Mouse (Mus musculus): ENCODE data around the gene Gstp1.
A peak's percentile ranks its signal among the peaks of the same experiment; 100 is the strongest.
"Not testable (repeated sequence)": the region's sequence is repeated elsewhere in the genome, so short reads cannot be mapped to it uniquely, and the experiment has no call there.

The Gstp1 gene

DNA sequence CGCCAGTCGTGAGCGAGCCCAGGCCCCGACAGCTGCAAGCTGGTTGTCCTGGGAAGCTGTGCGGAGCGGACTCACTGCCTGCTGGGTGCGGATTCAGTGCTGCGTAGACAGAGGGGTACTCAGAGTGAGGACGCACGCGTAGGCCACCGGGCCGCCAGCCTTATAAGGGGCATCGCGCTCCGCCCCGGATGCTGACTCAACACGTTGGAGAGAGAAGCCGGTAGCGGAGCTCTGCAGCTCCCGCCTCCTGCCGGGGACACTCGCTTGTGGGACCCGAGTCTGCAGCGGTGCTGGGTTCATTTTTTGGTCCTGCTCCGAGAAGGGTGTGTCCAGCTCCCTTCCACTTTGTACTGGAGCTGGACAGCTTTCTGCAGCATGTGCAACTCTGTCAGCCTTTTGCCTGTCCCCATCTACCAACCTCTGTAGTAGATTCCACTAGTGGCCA is at the start of gene Gstp1:
TSS of gene Gstp1 (minus strand) at position 198 of the 445 bp plus-strand sequence.
- peak; percentile 93 for DNase-seq (ENCODE audit: low spot score)

DNA sequence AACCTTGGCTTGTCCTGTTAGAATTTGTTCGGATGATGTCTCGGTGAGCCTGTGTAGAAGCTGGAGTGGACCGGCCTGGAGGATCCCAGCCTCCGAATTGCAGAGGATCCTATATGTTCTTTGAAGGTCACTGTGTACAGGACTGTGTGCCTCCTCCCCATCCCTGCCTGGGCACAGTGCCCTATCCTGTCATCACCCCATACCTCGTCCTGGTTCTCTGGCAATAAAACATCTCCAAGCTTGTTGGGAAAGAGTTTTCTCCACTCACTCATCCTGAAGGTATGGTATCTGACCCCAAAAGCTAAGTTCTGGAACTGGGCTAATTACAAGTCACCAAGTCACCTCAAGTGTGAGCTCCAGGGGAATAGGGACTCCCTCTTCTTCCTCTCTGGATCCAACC is 49.3 kb upstream of the Gstp1 start:
- no peak for DNase-seq (ENCODE audit: low spot score)

DNA sequence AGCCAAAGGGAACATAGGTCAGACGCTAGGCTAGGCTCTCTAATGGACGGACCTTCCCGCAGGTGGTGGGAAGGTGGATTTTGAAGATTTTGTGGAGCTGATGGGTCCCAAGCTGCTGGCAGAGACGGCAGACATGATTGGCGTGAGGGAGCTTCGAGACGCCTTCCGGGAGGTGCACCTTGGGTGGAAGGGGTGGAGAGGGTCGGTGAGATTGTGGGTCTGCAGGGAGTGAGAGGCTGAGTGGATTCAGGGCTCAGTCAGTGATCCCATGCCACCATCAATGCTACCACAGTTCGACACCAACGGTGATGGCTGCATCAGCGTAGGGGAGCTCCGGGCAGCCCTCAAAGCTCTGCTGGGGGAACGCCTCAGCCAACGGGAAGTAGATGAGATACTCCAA is 48.4 kb upstream of the Gstp1 start:
- DNase-seq (ENCODE audit: low spot score) = no peak

DNA sequence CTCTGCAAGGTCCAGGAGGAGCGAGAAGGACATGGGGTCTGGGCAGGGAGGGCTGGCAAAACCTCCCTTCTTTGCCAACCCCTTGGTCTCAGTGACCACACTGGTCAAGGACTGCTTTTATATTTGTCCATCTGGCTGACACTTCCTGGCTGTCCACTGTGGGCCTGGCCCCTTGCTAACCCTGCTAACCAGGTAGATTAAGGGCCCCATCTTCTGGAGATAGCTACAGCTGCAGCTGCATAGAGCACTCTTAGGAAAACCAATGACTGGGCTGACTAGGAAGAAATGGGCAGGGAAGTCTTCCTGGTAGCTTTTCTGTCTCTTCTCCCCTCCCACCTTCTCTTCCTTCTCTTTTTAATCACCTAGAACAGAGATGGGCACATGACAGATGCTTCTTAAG is 47.2 kb upstream of the Gstp1 start:
- no peak for DNase-seq (ENCODE audit: low spot score)

DNA sequence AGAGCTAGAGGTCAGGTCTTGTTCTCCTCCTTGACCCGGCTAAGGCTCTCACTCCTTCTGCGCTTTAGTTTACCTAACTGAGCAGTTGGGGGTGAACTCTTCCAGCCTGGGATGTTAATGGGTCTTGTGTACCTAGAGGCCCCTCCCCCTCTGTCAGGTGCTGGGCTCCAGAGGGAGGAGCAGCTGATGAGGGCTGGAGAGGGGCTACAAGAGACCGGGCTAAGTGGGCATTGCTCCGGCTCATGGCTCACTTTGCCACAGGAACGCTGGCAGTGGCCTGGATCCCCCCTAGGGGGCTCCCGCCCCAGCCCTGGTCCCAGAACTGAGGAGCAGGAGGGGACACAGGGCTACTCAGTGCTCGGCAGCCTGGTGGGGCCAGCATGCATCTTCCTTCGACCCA is 46.0 kb upstream of the Gstp1 start:
- no peak for DNase-seq (ENCODE audit: low spot score)

DNA sequence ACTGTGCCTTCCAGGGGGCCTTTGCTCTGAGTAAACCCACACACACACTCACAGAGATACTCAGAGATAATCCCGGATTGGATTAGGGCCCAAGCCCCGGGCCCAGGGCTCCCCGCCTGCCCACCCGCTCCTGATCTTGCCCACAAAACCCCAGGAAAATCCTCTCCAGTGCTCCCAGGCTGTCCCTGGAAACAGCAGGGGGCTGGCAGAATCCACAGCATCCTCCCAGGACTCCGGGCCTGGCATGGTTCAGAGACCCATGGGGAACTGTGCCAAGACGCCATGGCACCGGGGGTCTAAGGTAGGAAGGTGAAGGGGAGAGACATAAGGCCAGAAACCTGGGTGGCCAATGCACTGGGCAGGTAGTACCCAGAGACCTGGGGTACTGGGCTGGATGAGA is 45.5 kb upstream of the Gstp1 start:
- no peak for DNase-seq (ENCODE audit: low spot score)

DNA sequence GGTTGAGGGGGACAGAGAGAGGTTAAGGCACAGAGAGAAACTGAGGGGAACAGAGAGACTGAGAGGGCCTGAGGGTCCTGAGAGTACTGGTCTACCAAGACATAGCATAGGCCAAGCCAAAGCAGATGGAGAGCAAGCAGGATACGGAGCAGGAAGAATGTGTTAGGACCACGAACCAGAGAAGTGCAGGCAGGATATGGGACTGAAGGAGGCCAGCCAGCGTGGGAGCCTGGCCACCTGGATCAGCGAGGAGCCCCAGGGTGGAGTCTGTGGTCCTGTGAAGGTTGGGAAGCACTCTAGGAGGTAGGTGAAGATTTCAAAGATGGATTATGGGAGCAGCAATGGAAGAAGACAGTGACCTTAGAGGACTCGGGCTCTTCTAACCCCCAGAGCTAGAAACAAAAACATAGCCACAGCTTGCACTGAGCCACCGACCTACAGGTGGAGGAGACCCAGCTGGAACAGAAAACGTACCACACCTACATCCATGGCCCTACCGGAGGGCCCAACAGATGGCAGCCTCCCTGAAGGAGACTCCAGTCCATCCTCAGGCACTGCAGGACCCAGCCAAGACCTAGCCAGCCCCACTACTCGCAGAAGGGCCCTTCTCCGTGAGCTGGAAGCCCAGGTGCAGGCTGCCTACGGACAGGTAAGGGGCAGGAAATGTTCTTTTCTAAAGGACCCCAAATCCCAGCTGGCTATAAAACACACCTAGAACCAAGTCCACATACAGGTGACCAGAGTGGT is 44.6 kb upstream of the Gstp1 start:
- DNase-seq (ENCODE audit: low spot score) = no peak

DNA sequence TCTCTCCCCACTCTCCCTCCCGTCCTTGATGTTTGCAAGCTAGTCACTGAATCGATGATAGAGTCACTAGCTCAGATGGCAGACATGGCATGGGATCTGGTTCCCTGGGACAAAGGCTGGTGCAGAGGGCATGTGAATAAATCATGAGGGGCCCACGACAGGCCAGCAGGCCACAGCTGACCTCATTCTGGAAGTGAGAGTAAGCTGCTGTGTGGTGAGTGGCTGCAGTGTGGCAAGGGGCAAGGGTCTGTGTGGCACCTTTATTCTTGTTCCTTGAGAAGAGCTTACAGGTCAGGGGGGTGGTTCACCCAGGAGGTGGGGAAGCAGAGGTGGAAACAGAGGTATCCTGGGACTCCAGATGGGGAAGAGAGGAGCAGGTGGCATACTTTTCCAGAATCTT is 43.6 kb upstream of the Gstp1 start, which contains the start of gene Cabp2:
TSS of gene Cabp2 (plus strand) at position 185 of the 400 bp plus-strand sequence.
- no peak for DNase-seq (ENCODE audit: low spot score)

DNA sequence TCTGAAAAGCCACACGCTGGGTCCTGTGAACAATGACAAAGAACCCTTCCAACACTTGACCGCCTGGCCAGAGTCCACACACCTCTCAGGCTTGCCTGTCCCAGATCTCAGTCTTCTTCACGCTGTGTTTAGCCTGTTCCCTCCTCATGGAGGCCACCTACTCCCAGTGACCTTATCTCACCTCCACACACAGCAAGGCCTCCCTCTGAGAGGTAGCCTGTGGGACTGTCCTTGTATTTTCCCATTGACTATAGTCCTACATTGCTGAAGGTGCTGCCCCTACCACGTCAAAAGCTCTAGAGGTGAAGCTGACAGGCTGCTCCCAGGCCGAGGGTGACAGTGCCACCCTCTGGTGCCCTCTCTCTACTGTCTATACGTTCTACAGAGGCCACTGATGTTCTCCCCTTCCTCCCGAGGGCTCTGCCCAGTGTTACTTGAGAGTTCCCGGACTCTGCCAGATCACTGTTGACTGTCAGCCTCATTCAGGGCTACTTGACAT is 42.8 kb upstream of the Gstp1 start:
- no peak for DNase-seq (ENCODE audit: low spot score)

DNA sequence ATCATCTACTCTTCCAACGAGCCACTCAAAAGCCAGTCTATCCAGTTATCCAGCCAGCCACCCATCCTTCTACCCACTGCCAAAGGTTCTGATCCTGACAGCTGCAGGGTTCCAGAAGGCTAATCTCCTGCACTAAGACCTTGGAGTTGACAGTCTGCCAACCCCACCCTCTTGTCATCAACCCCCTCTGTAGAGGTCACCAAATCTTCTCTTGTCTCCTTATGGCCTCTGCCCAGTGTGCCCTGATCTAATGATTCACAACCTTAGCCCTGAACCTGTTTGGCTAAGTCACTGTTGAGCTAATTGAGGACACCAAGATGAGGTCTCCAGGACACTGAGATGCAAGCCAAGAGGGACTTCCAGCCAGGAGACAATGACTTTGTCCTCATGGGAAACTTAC is 41.8 kb upstream of the Gstp1 start:
- DNase-seq (ENCODE audit: low spot score) = no peak

DNA sequence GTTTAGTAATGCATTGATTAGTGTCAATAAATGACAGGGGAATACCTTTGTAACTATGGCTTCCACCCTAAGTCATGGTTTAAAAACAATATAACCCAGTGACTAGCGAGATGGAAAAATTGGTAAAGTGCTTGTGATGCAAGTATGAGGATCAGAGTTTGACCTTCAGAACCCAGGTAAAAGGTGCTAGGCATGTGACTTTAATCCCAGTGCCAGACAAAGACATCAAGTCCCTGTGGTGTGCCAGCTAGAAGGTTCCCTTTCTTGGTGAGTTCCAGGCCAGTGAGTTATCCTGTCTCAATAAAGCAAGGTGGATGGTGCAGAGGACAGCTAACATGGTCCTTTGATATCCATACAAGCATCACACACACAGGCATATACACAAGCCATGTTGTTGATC is 37.7 kb upstream of the Gstp1 start:
- DNase-seq (ENCODE audit: low spot score) = no peak

DNA sequence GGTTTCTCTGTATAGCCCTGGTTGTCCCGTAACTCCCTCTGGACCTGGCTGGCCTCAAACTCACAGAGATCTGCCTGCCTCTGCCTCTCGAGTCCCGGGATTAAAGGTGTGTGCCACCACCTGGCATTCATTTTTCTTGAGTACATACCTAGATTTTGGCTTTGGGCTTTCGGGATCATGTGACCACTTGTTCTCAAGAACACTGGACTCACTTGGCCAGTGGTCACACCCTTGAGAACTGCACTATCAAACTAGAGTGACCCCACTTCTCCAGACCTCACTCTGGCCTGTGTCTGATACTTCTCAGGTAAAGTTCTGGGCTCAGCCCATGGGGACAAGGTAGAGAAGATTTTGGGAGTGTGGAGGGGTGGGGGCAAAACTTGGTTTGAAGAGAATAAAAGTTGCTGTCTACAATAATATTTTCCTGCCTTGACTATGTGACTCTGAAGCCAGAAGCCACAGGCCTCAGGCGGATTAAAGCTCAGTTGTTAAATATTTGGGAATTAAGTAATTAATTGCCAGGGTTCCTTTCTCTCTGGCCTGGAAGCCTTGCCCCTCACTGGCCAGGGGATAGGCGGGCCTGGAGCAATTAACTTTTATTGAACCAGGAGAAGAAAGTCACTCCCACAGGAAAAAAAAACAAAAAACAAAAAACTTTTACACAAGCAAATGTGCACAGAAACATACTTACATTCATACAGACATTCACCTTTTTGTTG is 35.1 kb upstream of the Gstp1 start:
- no peak for DNase-seq (ENCODE audit: low spot score)

DNA sequence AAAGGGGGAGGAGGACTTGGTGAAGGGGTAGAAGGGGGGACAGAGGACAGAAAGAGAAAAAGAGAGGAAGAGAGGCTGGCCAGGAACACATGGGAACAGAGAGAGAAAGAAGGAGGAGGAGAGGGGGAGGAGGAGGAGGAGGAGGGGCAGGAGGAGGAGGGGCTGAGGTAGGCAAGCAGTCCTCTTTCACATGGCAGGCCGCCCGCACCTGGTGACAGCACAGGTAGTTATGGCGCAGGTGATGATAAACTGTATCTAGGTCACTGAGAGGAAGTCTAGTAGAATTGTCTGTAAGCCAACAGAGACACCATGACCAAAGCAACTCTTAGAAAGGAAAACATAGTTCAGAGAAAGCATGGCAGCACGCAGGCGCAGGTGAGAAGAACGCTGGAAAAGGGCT is 33.6 kb upstream of the Gstp1 start:
- DNase-seq (ENCODE audit: low spot score) = no peak

DNA sequence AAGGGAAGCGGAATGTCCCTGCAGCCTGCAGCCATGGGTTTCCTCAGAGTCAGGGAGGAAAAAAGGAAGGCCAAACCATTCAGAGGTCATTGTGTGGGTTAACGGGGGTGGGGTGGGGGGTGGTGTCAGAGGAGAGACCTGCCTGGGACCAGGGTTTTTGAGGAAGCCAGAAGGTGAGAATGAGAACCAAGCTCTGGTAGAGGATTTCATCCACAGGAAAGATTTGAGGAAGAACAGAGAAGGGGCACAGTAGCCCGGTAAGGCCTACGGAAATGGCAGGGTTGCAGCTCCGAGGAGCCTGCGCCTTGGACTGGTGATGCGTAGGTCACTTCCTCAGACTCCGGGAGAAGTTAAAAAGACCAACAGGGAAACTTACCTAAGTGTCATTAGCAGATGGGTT is 33.0 kb upstream of the Gstp1 start:
- DNase-seq (ENCODE audit: low spot score) = no peak

DNA sequence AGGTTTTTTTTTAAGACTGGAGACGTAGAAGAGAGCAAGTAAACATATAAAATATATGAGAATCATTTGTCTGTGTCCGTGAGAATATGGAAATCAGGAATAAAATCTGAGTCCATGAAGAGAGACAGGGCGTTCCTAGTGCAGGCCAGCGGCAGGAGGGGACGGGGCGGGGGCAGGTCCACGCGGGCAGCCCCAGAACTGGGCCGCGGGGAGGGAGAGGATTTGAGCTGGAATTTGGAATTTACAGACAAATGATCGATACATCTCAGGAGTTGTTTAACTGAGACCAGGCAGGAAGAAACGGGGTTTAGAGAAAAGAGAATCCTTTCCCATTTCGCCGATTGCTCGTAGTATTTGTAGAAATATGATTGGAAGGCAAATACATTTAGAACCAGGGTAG is 32.5 kb upstream of the Gstp1 start:
- no peak for DNase-seq (ENCODE audit: low spot score)

DNA sequence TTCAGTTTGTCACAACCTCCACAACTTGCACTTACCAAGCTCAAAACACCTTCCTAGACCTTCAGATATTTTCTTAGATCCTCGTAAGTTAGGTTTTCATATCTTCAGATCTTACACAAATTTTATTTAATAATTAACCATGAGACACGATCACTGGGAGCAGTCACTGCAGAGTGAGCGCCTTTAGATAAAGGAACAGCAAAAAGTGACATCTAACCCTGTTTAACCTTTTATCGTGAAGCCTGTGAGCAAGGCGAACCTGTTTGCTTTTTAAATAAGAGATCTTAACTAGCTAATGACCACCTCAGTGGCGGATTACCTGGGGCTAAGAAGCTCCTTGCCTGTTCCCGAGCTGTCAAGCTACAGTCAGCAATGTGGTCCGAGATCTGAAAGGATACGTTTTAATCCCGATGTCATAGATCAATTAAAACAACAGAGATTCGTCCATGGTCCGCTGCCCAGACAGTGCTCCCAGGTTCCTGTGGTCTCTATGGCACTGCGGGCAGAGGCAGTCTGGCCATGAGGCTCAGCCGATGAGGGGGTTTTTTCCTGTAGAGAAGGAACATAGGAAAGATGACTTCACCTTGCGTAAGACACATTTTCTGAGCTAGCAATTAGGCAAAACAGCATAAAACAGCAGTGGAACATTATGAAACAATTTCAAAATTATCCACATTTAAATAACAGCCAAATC is 31.1 kb upstream of the Gstp1 start:
- no peak for DNase-seq (ENCODE audit: low spot score)

DNA sequence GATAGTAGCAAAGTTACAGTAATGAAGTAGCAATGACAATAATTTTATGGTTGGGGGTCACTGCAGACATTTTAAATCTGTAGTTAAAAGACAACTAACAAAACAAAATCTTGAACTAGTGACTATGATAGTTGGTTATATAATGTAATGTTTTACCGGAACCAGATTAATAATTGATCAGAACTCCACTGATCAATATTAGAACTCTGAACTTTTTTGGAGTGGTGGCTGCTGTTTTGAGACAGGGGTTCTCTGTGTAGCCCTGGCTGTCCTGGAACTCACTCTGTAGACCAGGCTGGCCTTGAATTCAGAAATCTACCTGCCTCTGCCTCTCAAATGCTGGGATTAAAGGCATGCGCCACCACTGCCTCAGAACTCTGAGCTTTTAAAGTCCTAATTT is 30.5 kb upstream of the Gstp1 start:
- DNase-seq (ENCODE audit: low spot score) = not testable (repeated sequence)

DNA sequence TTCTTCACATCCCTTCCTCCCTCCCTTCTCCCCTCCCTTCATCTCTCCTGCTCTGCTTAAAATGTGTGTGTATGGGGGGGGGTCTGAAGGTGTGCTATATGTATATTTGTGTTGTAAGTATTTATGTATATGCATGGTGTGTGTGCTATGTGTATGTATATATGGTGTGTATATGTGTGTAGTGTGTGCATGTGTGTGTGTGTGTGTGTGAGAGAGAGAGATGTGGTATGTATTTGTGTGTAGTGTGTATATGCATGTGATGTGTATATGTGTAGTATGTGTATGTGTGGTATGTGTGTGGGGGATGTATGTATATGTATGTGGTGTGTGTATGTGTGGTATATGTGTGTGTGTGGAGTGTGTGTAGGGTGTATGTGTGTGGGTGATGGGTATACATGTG is 29.1 kb upstream of the Gstp1 start:
- no peak for DNase-seq (ENCODE audit: low spot score)

DNA sequence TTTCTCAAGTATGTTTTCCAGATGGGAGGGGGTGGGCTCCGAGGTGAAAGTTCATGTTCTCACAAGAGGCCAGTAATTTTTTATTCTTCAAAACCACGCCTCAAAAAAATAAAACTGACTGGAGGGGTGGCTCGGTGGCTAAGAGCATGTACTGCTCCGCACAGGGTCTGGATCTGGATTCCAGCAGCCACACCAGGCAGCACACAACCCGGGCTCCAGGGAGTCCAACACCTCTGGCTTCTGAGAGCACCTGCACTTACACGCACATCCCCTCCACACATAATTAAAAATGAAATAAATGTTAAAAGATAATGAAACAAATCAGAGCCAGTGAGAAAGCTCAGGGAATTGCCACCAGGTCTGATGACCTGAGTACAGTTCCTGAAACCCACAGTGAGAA is 28.5 kb upstream of the Gstp1 start:
- no peak for DNase-seq (ENCODE audit: low spot score)

DNA sequence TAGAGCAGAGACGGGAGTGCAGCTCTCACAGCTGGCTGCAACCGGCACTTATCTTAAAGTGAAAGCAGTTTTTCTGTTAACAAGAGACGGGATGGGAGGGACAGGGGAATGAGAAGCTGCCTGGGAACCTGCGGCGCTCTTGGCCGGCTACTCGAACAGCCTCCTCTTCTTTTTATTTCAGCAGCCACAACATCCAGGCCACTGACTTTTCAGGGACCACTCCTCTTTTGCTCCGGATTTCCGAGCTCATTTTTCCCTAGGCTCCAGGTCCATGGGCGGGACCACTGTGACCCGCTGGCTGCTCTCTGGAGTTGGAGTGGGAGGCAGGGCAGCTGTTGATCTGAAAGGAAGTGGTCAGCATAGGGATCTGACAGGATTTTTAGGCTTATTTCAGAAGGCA is 26.7 kb upstream of the Gstp1 start:
- not testable (repeated sequence) for DNase-seq (ENCODE audit: low spot score)

DNA sequence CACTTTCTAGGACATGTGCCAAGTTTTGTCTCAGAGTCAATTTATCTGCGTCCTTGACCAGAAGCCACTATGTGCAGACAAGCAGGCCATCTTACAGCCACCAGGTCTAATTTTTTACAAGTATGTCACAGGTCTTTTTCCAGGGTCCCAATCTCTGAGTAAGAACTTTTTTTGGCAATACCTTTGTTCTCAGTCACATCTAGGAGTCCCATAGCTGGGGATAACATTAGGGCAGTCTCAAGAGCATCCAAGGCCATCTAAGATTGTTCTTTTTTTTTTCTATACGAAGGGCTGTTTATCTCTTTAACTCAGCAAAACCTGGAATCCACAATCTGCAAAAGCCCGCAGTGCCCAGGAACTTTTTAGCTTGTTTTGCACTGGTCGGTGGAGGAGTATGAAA is 25.6 kb upstream of the Gstp1 start:
- DNase-seq (ENCODE audit: low spot score) = not testable (repeated sequence)

DNA sequence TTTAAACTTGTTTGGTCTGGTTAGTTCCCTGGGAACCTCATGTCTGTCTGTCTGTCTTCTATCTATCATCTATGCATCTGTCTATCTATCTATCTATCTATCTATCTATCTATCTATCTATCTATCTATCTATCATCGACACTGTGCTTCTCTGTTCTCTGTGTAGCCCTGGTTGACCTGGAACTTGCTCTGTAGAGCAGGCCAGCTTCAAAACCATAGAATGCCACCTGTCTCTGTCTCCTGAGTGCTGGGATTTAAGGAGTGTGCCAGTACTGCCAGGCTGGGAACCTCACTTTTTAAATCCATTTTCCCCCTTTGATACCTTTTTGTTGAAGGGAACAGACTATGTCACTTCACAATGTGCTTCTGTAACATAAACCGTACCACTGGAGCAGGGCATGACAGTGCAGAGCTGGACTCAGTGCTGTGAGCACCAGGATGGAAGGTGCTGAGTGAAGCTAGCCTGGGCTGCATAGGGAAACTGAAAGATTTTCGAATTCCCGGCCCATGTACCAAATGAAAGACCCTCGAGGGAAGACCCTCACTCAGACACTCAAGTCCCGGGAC is 23.2 kb upstream of the Gstp1 start:
- DNase-seq (ENCODE audit: low spot score) = no peak
